Mouse (Mus musculus) intestine, embryonic 15.5 days (tissue): Measurements from ENCODE around the gene Nt5c. TPM values are rescaled to one million over a fixed set of nuclear protein-coding genes. Genes with fewer than 3 reads are reported as not detected.

Source experiments
- polyA plus RNA-seq: library from polyadenylated mRNA; unstranded; fragments of >200 nt; fragmentation: Nextera tagmentation; extraction: Ambion mirVana; gene quantifications from 2 replicates; pipeline ENCODE4 v1.2.1, GENCODE M21; 2015

Gene Nt5c
- polyA plus RNA-seq, 1 experiment from 2014 or later, result 143 TPM

Other genes with a start within 250 kb of the Nt5c start
- 0.05 and 0.09 TPM in 2 replicates for gene Grin2c, start 224.6 kb downstream of the Nt5c start, polyA plus RNA-seq
- 17.2 and 20.8 TPM in 2 replicates for gene Fdxr, start 214.8 kb downstream of the Nt5c start, polyA plus RNA-seq
- gene Fads6, start 194.2 kb downstream of the Nt5c start, polyA plus RNA-seq, result 1.5 and 1.7 TPM in 2 replicates
- not detected in 2 replicates for gene Otop2, start 184.7 kb downstream of the Nt5c start, polyA plus RNA-seq
- 0.08 TPM in 1 of 2 replicates, not detected in the other for gene Ush1g, start 169.8 kb downstream of the Nt5c start, polyA plus RNA-seq
- gene Otop3, start 157.1 kb downstream of the Nt5c start, polyA plus RNA-seq, result 0.77 and 1.2 TPM in 2 replicates
- gene Hid1, start 124.1 kb downstream of the Nt5c start, polyA plus RNA-seq, result 17.1 and 22.7 TPM in 2 replicates
- 7.5 and 8.0 TPM in 2 replicates for gene Cdr2l, start 109.9 kb downstream of the Nt5c start, polyA plus RNA-seq
- gene Mrpl58, start 88.1 kb downstream of the Nt5c start, polyA plus RNA-seq, result 187 and 197 TPM in 2 replicates
- gene Atp5h, start 71.9 kb downstream of the Nt5c start, polyA plus RNA-seq, result 989 and 991 TPM in 2 replicates
- gene Kctd2, start 71.7 kb downstream of the Nt5c start, polyA plus RNA-seq, result 12.1 and 13.5 TPM in 2 replicates
- 0.49 and 0.66 TPM in 2 replicates for gene Trim80, start 51.3 kb downstream of the Nt5c start, polyA plus RNA-seq
- gene Slc16a5, start 29.4 kb downstream of the Nt5c start, polyA plus RNA-seq, result 2.8 and 3.7 TPM in 2 replicates
- gene Armc7, start 16.2 kb downstream of the Nt5c start, polyA plus RNA-seq, result 6.6 and 8.0 TPM in 2 replicates
- 493 and 505 TPM in 2 replicates for gene Jpt1, start 22.5 kb upstream of the Nt5c start, polyA plus RNA-seq
- gene Sumo2, start 44.4 kb upstream of the Nt5c start, polyA plus RNA-seq, result 766 and 860 TPM in 2 replicates
- gene Nup85, start 72.6 kb upstream of the Nt5c start, polyA plus RNA-seq, result 150 and 155 TPM in 2 replicates
- 89.5 and 98.3 TPM in 2 replicates for gene Mrps7, start 112.1 kb upstream of the Nt5c start, polyA plus RNA-seq
- gene Gga3, start 112.2 kb upstream of the Nt5c start, polyA plus RNA-seq, result 18.3 and 18.6 TPM in 2 replicates
- gene Mif4gd, start 121.1 kb upstream of the Nt5c start, polyA plus RNA-seq, result 30.0 and 34.6 TPM in 2 replicates
- 24.7 and 25.4 TPM in 2 replicates for gene Slc25a19, start 136.4 kb upstream of the Nt5c start, polyA plus RNA-seq
- gene Grb2, start 216.7 kb upstream of the Nt5c start, polyA plus RNA-seq, result 79.3 and 79.4 TPM in 2 replicates